Mouse (Mus musculus) MEL (cell line): ENCODE data around the gene Gm13272. TPM values are rescaled to one million over a fixed set of nuclear protein-coding genes. Genes with fewer than 3 reads are reported as not detected.
"Not testable (repeated sequence)": the region's sequence is repeated elsewhere in the genome, so short reads cannot be mapped to it uniquely, and the experiment has no call there.

Source experiments
- DNase-seq: peaks from one replicate; pipeline ENCODE4 v3.0.0; 2011; ENCODE audit warnings: low read depth, low spot score
- H3K27ac ChIP-seq: 2 replicates; pipeline ENCODE4 v1.5.1; 2012; ENCODE audit warnings: low read depth, mild to moderate bottlenecking, control low read depth, low read length, moderate library complexity; ENCODE audit not compliant: control insufficient read depth
- H3K27me3 ChIP-seq, 2 experiments: fragments of 150-350 bp in 1 of 2; sonication (generic) in 1 of 2; 2 replicates each; pipeline ENCODE4 v1.6.1; 2012; ENCODE audit warnings: low read length in 2 of 2, mild to moderate bottlenecking in 2 of 2, improper control_type of control experiment in 1 of 2, moderate library complexity in 1 of 2; ENCODE audit not compliant: insufficient read depth in 2 of 2, control insufficient read depth in 1 of 2
- H3K36me3 ChIP-seq, 2 experiments: 2 replicates each; pipeline ENCODE4 v1.6.1; 2012 to 2014; ENCODE audit warnings: low read length in 2 of 2, improper control_type of control experiment in 1 of 2, inconsistent platforms in 1 of 2, mild to moderate bottlenecking in 1 of 2; ENCODE audit not compliant: insufficient read depth in 2 of 2, control insufficient read depth in 1 of 2
- H3K4me1 ChIP-seq, 2 experiments: fragments of 150-350 bp in 1 of 2; sonication (generic) in 1 of 2; 2 replicates each; pipeline ENCODE4 v1.6.1; 2012; ENCODE audit warnings: low read length in 2 of 2, improper control_type of control experiment in 1 of 2, mild to moderate bottlenecking in 1 of 2; ENCODE audit not compliant: insufficient read depth in 2 of 2, control insufficient read depth in 1 of 2
- H3K4me3 ChIP-seq, 2 experiments: fragments of 150-350 bp in 1 of 2; sonication (generic) in 1 of 2; 2 replicates each; pipeline ENCODE4 v1.5.1; 2012; ENCODE audit warnings: low read depth in 2 of 2, low read length in 2 of 2, mild to moderate bottlenecking in 2 of 2, moderate library complexity in 2 of 2, control low read depth in 1 of 2, improper control_type of control experiment in 1 of 2; ENCODE audit not compliant: control insufficient read depth in 1 of 2, insufficient read depth in 1 of 2
- H3K79me2 ChIP-seq: 2 replicates; pipeline ENCODE4 v1.6.1; 2012; ENCODE audit warnings: mild to moderate bottlenecking, low read length, moderate library complexity; ENCODE audit not compliant: control insufficient read depth, poor library complexity, insufficient read depth
- H3K9ac ChIP-seq: 2 replicates; pipeline ENCODE4 v1.6.1; 2012; ENCODE audit warnings: low read depth, mild to moderate bottlenecking, control low read depth, low read length, moderate library complexity; ENCODE audit not compliant: control insufficient read depth, poor library complexity, severe bottlenecking
- H3K9me3 ChIP-seq: fragments of 150-350 bp; sonication (generic); replicated peaks from 2 replicates; pipeline ENCODE4 v1.6.1; 2012; ENCODE audit warnings: mild to moderate bottlenecking, low read length, improper control_type of control experiment, moderate library complexity; ENCODE audit not compliant: insufficient read depth
- CTCF ChIP-seq, 3 experiments: IDR thresholded peaks in 2 of 3; conservative IDR thresholded peaks in 1 of 3; 2 replicates each; pipeline ENCODE4 v1.5.1; 2011 to 2012; ENCODE audit warnings: low read length in 3 of 3, low read depth in 2 of 3, mild to moderate bottlenecking in 2 of 3, improper control_type of control experiment in 1 of 3, inconsistent platforms in 1 of 3, mixed read lengths in 1 of 3, moderate library complexity in 1 of 3; ENCODE audit not compliant: control insufficient read depth in 1 of 3, insufficient read depth in 1 of 3, poor library complexity in 1 of 3, severe bottlenecking in 1 of 3
- ELF1 ChIP-seq: IDR thresholded peaks from 2 replicates; pipeline ENCODE4 v1.6.1; 2014; ENCODE audit warnings: low read depth, mild to moderate bottlenecking, inconsistent platforms, low read length, improper control_type of control experiment, moderate library complexity
- EP300 ChIP-seq, 2 experiments: IDR thresholded peaks; 2 replicates each; pipeline ENCODE4 v1.6.1; 2011; ENCODE audit warnings: improper control_type of control experiment in 2 of 2, low read length in 2 of 2, low read depth in 1 of 2, mild to moderate bottlenecking in 1 of 2
- ETS1 ChIP-seq: IDR thresholded peaks from 2 replicates; pipeline ENCODE4 v1.6.1; 2012; ENCODE audit warnings: low read depth, mild to moderate bottlenecking, inconsistent platforms, low read length, improper control_type of control experiment, moderate library complexity
- NELFE ChIP-seq: IDR thresholded peaks from 2 replicates; pipeline ENCODE4 v1.6.1; 2011; ENCODE audit warnings: low read depth, low read length, improper control_type of control experiment
- RAD21 ChIP-seq: IDR thresholded peaks from 2 replicates; pipeline ENCODE4 v1.6.1; 2011; ENCODE audit warnings: mild to moderate bottlenecking, low read depth, low read length, improper control_type of control experiment
- SMC3 ChIP-seq: IDR thresholded peaks from 2 replicates; pipeline ENCODE4 v1.6.1; 2011; ENCODE audit warnings: low read depth, low read length, improper control_type of control experiment
- ZKSCAN1 ChIP-seq: IDR thresholded peaks from 2 replicates; pipeline ENCODE4 v1.6.1; 2012; ENCODE audit warnings: low read depth, mild to moderate bottlenecking, inconsistent platforms, low read length, improper control_type of control experiment, moderate library complexity
- ZMIZ1 ChIP-seq: IDR thresholded peaks from 2 replicates; pipeline ENCODE4 v1.6.1; 2012; ENCODE audit warnings: low read depth, mild to moderate bottlenecking, inconsistent platforms, low read length, improper control_type of control experiment, moderate library complexity
- polyA plus RNA-seq, 2 experiments: library from polyadenylated mRNA; stranded (reverse) in 1 of 2; unstranded in 1 of 2; fragments of >175 nt in 1 of 2; fragments of >200 nt in 1 of 2; gene quantifications; 2 replicates each; pipeline versions ENCODE4 v1.2.1 to v1.2.4; 2012; ENCODE audit warnings: low replicate concordance in 2 of 2, low read depth in 1 of 2; ENCODE audit not compliant: insufficient read length in 2 of 2, insufficient read depth in 1 of 2, missing spikeins in 1 of 2
- total RNA-seq: library from RNA; depleted of rRNA; stranded (reverse); fragments of 300-350 nt; gene quantifications from 2 replicates; pipeline ENCODE4 v1.2.3, GENCODE M21; 2012

Gm13272 gene
- total and polyA plus RNA-seq, 3 experiments: not detected

DNA sequence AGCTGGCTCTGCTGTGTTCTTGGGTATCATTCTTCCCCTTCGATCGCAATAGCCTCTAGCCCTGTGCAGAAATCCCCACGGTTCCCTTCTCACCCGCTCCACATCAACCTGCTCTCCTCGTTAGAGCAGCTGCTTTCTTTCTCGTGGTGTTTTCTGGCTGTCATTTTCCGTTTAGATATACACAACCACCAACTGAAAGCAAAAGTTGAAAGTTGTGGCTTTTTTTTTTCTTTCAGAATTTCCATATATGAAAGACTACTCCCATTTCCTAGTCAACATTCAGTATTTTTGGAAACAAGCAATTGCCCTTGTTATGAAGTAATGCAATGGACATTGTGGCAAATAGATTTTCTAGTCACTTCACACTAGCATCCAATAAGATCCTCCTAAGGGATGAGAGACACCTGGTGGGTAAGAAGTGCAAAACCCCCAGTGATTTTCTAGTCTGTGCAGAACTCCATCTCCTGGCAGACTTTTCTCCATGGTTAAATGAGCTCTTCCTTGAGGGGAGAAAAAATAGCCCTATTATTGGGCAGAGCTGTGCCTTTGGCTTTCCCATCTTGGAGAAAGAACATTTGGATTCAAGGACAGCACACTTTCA, 36.8 kb upstream of the Gm13272 start:
- no peaks in the 10 kb centered on the region for H3K4me1 ChIP-seq
- TF ChIP-seq SMC3: peak; percentile 33; the same call in 1 of the 2 replicates
- TF ChIP-seq ETS1: no peak
- no peak for TF ChIP-seq ELF1
- 0 out of 2 replicates have a peak, but pooled peaks have one; percentile 1 for TF ChIP-seq RAD21
- TF ChIP-seq CTCF (IDR thresholded peaks at IDR 0.05 in 2 of 3, conservative IDR thresholded peaks at IDR 0.05 in 1 of 3; ENCODE audit: control insufficient read depth in 1 of 3, insufficient read depth in 1 of 3, low read depth in 2 of 3, low read length in 3 of 3, poor library complexity in 1 of 3, severe bottlenecking in 1 of 3): peak in 1 of 3 experiments; percentile 39; a peak in 2 of 6 replicates
- no peak overlapping the region for H3K27ac ChIP-seq
- no peak overlapping the region for H3K4me3 ChIP-seq
- no peaks in the 10 kb centered on the region for H3K79me2 ChIP-seq
- no peak overlapping the region for H3K9ac ChIP-seq
- H3K27me3 ChIP-seq: peaks cover 3 to 5% of the 10 kb centered on the region in 2 experiments; a peak in 3 of 4 replicates
- no peaks in the 10 kb centered on the region for H3K36me3 ChIP-seq
- no peaks in the 10 kb centered on the region for H3K9me3 ChIP-seq
- no peak for DNase-seq

- no peaks in the 10 kb centered on the region for H3K4me1 ChIP-seq
Measured at GRCm38 (mm10) chr4:88744207-88744606, 35.4 kb upstream of the Gm13272 start.

GRCm38 (mm10) chr4:88749926-88750325, 29.7 kb upstream of the Gm13272 start:
- TF ChIP-seq SMC3 (no peak), EP300 (IDR thresholded peaks at IDR 0.05; ENCODE audit: low read depth in 1 of 2, low read length in 2 of 2) (no peak), ZMIZ1 (no peak)
- H3K9ac ChIP-seq: no peak overlapping the region
- no peaks in the 10 kb centered on the region; a peak in 2 of 4 replicates for H3K27me3 ChIP-seq
- H3K4me3 ChIP-seq: no peak overlapping the region
- H3K79me2 ChIP-seq: no peaks in the 10 kb centered on the region
- no peaks in the 10 kb centered on the region for H3K4me1 ChIP-seq
- H3K9me3 ChIP-seq: no peaks in the 10 kb centered on the region
- H3K36me3 ChIP-seq: no peaks in the 10 kb centered on the region
- H3K27ac ChIP-seq: no peak overlapping the region
- DNase-seq: no peak

More at GRCm38 (mm10) chr4:88744207-88744606, 35.4 kb upstream of the Gm13272 start:
- H3K27me3 ChIP-seq: peaks cover 3 to 5% of the 10 kb centered on the region in 2 experiments; a peak in 3 of 4 replicates
- no peaks in the 10 kb centered on the region for H3K79me2 ChIP-seq
- H3K36me3 ChIP-seq: no peaks in the 10 kb centered on the region
- H3K4me3 ChIP-seq: no peak overlapping the region
- H3K27ac ChIP-seq: no peak overlapping the region
- no peak overlapping the region for H3K9ac ChIP-seq
- H3K9me3 ChIP-seq: no peaks in the 10 kb centered on the region
- no peak for DNase-seq
- TF ChIP-seq CTCF (IDR thresholded peaks at IDR 0.05 in 2 of 3, conservative IDR thresholded peaks at IDR 0.05 in 1 of 3; ENCODE audit: control insufficient read depth in 1 of 3, insufficient read depth in 1 of 3, low read depth in 2 of 3, low read length in 3 of 3, poor library complexity in 1 of 3, severe bottlenecking in 1 of 3) (peak in 1 of 3 experiments; percentile 36; a peak in 3 of 6 replicates), RAD21 (peak; percentile 21), ELF1 (no peak), ZKSCAN1 (no peak), NELFE (no peak)

DNA sequence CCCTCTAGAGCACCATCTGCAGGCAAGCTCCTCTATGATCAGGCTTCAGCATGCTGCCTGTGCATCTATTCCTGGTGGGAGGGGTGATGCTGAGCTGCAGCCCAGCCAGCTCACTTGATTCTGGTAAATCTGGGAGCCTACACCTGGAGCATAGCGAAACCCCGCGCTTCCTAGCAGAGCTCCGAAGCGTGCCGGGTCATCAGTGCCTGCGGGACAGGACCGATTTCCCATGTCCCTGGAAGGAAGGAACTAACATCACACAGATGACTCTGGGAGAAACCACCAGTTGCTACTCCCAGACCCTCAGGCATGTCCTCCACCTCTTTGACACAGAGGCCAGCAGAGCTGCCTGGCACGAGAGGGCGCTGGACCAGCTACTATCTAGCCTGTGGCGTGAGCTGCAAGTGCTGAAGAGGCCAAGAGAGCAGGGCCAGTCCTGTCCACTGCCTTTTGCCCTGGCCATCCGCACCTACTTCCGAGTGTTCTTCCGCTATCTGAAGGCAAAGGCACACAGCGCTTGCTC, 24.8 kb upstream of the Gm13272 start, which contains the start of gene Gm13271:
Gene Gm13271 (plus strand): TSS at position 51 of the 523 bp plus-strand sequence.
- H3K79me2 ChIP-seq, H3K27ac ChIP-seq, H3K9me3 ChIP-seq, H3K4me3 ChIP-seq, H3K4me1 ChIP-seq, DNase-seq, H3K36me3 ChIP-seq, H3K9ac ChIP-seq, H3K27me3 ChIP-seq: not testable (repeated sequence)
